Mouse (Mus musculus) stomach, embryonic 15.5 days (tissue): ENCODE results near the gene Zdhhc12. TPM values are rescaled to one million over a fixed set of nuclear protein-coding genes. Genes with fewer than 3 reads are reported as not detected.
A peak's percentile ranks its signal among the peaks of the same experiment; 100 is the strongest.
"Not testable (repeated sequence)": the region's sequence is repeated elsewhere in the genome, so short reads cannot be mapped to it uniquely, and the experiment has no call there.

Experiments used
- ATAC-seq: fragments of 200-750 bp; cut with Nextera tagmentation; 2 replicates; pipeline ENCODE4 v1.8.0; 2017; ENCODE audit warnings: low read depth, moderate number of reproducible peaks, moderate TSS enrichment; ENCODE audit not compliant: insufficient read depth, low FRiP score
- H3K27ac ChIP-seq: fragments of 300-500 bp; sonication (generic); 2 replicates; pipeline ENCODE4 v1.5.1; 2015; ENCODE audit warnings: mild to moderate bottlenecking, inconsistent platforms
- H3K27me3 ChIP-seq: fragments of 300-500 bp; sonication (generic); replicated peaks from 2 replicates; pipeline ENCODE4 v1.6.1; 2015; ENCODE audit warnings: inconsistent platforms
- H3K36me3 ChIP-seq: fragments of 300-500 bp; sonication (generic); 2 replicates; pipeline ENCODE4 v1.6.1; 2015; ENCODE audit warnings: inconsistent platforms
- H3K4me1 ChIP-seq: fragments of 300-500 bp; sonication (generic); 2 replicates; pipeline ENCODE4 v1.6.1; 2015; ENCODE audit warnings: inconsistent platforms
- H3K4me2 ChIP-seq: fragments of 300-500 bp; sonication (generic); 2 replicates; pipeline ENCODE4 v1.6.1; 2015; ENCODE audit warnings: mild to moderate bottlenecking, inconsistent platforms
- H3K4me3 ChIP-seq: fragments of 300-500 bp; sonication (generic); replicated peaks from 2 replicates; pipeline ENCODE4 v1.5.1; 2015; ENCODE audit warnings: inconsistent platforms
- H3K9ac ChIP-seq: fragments of 300-500 bp; sonication (generic); 2 replicates; pipeline ENCODE4 v1.6.1; 2015; ENCODE audit warnings: inconsistent platforms
- H3K9me3 ChIP-seq: fragments of 300-500 bp; sonication (generic); 2 replicates; pipeline ENCODE4 v1.6.1; 2016; ENCODE audit warnings: inconsistent platforms
- WGBS: fragments of 180-500 bp; shearing (Covaris S2); methylation state at CpG from one replicate; pipeline ENCODE4 v1.1.7; 2015; 5-methylcytosine and 5-hydroxymethylcytosine counted together
- polyA plus RNA-seq: library from polyadenylated mRNA; unstranded; fragments of >200 nt; fragmentation: Nextera tagmentation; extraction: Ambion mirVana; gene quantifications from 2 replicates; pipeline ENCODE4 v1.2.1, GENCODE M21; 2015

The Zdhhc12 gene
- 46.5 and 47.1 TPM in 2 replicates for polyA plus RNA-seq

DNA sequence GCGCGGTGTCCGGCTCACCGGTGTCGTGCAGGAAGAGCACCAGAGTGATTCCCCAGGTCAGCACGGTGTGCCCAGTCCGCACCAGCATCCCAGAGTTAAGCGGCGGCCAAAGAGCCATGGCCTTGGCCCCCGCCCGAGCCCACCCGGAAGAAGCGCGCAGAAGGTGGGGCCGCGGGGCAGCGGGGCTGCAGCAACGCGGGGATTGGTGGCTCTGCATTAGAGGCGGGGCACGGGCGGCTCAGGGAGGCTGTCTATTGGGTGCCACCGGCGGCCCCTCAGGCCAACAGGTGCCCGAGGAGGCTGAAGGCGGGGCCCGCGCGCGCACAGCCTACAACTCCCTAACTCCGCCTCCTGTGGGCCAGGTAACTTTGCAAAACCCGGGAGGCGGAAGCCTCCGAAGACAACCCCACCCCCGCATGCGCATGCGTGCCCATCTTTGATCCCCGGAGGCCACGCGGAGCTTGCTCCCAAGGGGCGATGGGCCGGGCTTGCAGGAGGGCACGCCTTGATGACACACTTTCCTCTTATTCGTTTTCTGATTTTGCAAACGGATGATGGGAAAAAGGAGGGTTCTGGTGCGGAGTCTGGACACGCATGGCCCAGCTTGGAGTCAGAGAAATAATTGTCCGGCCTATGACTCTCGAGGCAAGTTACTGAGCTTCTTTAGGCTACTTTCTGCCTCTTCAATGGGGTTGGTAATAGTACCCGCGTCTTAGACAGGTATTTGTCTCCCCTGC, at the start of gene Zdhhc12:
Gene Zdhhc12 (minus strand): TSS at position 178 of the 737 bp plus-strand sequence.
- WGBS = 0% methylated on average over 51 of the region's 51 CpGs
- Histone ChIP-seq H3K4me3 (peak within 1 kb of the TSS; percentile 61), H3K4me2 (peak within 1 kb of the TSS; percentile 89), H3K27ac (peak within 1 kb of the TSS; percentile 86), H3K27me3 (no peaks in the 10 kb centered on the region), H3K36me3 (peaks cover 13% of the 10 kb centered on the region), H3K4me1 (peaks cover 23% of the 10 kb centered on the region), H3K9ac (peak within 1 kb of the TSS; percentile 57), H3K9me3 (no peaks in the 10 kb centered on the region)
- ATAC-seq = peak; percentile 99

DNA sequence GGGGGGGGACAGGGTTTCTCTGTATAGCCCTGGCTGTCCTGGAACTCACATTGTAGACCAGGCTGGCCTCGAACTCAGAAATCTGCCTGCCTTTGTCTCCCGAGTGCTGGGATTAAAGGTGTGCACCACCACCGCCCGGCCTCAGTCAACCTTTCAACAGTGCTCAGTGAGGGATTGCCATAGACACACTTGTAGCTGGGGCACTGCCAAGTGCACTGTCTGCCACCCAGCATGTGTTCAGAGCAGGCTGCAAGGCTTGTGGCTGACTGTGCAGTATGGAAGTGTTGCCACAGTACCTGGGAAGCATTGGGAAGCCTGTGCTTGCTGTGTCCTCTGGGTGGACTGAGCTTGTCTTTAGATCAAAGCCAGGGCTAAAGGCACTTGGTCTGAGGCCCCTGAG, 46.6 kb upstream of the Zdhhc12 start:
- H3K27me3 ChIP-seq, H3K4me2 ChIP-seq, H3K4me3 ChIP-seq, H3K9ac ChIP-seq, H3K9me3 ChIP-seq, H3K4me1 ChIP-seq, H3K27ac ChIP-seq, ATAC-seq: not testable (repeated sequence)
- 79% methylated on average over 4 of the region's 4 CpGs for WGBS
- peaks cover 36% of the 10 kb centered on the region for H3K36me3 ChIP-seq

DNA sequence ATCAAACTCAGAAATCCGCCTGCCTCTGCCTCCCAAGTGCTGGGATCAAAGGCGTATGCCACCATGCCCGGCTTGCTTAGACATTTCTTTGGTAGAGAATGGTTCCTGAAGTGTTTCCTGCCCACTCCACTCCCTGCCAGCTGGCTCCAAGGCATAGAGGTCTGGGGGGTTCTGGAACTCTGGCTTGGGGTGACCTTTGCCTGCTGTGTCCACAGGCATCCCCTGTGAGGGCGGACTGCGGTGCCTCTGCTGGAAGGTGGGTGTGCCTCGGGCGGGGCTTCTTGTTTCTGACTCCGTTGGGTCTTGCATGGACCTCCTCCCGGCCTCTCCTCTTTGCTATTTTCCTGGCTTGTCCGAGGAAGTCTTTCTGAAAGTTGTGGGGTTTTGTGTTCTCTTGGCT, 43.0 kb upstream of the Zdhhc12 start:
- H3K4me1 ChIP-seq = peaks cover 18% of the 10 kb centered on the region
- ATAC-seq = no peak
- no peaks in the 10 kb centered on the region for H3K27me3 ChIP-seq
- no peak overlapping the region for H3K4me2 ChIP-seq
- 81% methylated on average over 10 of the region's 10 CpGs for WGBS
- no peak overlapping the region for H3K4me3 ChIP-seq
- H3K9ac ChIP-seq = no peak overlapping the region
- H3K9me3 ChIP-seq = no peaks in the 10 kb centered on the region
- peaks cover 17% of the 10 kb centered on the region; the same call in 1 of the 2 replicates for H3K36me3 ChIP-seq
- H3K27ac ChIP-seq = no peak overlapping the region

DNA sequence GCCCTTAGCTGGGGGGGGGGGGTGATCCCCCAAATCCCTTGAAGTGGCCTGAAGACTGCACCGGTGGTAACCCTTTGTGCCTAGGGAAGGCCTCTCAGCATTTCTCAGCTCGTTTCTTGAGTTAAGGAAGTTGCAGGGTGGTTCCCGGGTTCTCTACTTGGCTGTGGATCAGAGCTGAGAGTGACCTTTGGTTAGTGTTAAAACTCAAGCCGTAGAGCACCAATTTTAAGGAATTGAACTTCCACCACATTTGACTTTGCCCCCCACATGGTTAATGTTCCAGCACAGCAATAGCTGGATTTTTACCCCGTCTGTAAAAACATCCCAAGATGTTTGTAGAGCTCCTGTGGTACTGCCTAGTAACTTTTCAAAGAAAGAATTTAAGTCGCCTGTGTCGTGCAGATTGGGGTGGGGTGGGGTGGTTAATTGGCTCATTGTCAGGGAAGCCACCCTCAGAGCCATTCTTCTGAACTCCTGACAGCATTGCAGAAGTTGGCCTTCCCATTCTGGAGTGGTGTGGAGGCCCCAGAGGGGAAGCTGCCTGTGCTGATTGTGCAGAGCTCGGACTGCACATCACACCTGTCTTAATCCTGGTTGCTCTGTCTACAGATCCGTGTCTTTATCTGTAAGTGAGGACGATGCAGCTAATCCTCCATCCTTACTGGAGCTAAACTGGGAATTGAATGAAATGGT, 41.6 kb upstream of the Zdhhc12 start:
- Histone ChIP-seq H3K36me3 (peaks cover 8% of the 10 kb centered on the region; the same call in 1 of the 2 replicates), H3K9ac (peak overlapping the region; percentile 87; the same call in 1 of the 2 replicates), H3K4me1 (peaks cover 18% of the 10 kb centered on the region), H3K9me3 (no peaks in the 10 kb centered on the region), H3K4me3 (peak overlapping the region; percentile 96), H3K27ac (peak overlapping the region; percentile 80; the same call in 1 of the 2 replicates), H3K4me2 (peak overlapping the region; percentile 87), H3K27me3 (no peaks in the 10 kb centered on the region)
- ATAC-seq = no peak
- WGBS = 64% methylated on average over 10 of the region's 10 CpGs

DNA sequence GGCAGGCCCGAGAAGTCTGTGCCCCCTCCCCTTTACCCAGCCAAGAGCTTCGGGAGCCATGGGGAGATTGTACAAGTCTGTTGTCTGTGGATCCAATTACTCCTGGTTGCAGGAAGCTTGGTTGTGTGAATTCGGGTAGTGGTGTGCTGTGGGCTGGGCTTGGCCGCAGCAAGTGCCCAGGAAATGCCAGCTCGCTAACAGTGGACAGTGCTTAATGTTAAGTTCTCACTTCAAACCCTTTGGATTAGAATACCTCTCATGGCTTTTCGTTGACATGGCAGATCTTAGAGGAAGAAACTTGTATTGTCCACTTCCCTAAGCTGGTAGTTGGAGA, 40.9 kb upstream of the Zdhhc12 start:
- WGBS = 20% methylated on average over 6 of the region's 6 CpGs
- Histone ChIP-seq H3K27me3 (no peaks in the 10 kb centered on the region), H3K36me3 (peaks cover 7% of the 10 kb centered on the region; the same call in 1 of the 2 replicates), H3K4me3 (peak overlapping the region; percentile 96), H3K27ac (peak overlapping the region; percentile 80), H3K9me3 (no peaks in the 10 kb centered on the region), H3K4me1 (peaks cover 18% of the 10 kb centered on the region), H3K9ac (peak overlapping the region; percentile 87), H3K4me2 (peak overlapping the region; percentile 87)
- no peak for ATAC-seq

DNA sequence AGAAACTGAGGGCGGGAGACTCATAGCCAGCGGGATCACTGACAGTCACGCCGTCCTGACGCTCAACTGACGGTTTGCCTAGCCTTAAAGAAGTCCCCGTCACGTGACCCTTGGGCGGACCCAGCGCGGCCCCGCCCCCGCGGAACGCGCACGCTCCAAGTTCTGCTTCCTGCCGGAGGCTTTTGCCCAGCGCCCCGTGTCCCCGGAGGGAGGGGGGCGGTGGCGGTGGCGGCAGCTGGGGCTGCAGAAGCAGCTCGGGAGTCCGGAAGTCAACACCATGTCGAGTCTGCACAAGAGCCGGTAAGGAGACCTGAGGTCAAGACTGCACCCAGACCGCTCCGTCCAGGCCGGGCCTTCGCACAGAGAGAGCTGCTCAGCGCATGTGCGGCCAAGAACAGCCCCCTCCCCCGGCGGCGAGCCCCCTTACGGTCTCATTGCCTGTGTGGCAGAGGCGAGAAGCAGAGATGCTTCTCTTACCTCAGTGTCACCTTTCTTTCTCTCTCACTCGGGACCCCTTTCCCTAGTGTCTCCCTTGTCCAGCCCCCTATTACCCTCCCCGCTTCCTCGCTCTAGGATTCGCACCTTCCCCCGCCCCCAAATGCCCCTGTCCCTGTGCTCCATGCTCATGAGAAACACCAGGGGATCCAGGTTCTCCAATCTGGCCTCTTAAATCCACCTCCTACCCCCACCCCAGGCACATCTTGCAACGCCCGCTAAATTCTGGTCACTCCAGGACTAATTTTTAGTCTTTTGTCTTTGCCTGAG, 40.3 kb upstream of the Zdhhc12 start, which contains the start of gene Tbc1d13:
Gene Tbc1d13 (plus strand): TSS at position 134 of the 765 bp plus-strand sequence.
- Histone ChIP-seq H3K36me3 (peaks cover 7% of the 10 kb centered on the region; the same call in 1 of the 2 replicates), H3K9me3 (no peaks in the 10 kb centered on the region), H3K9ac (peak within 1 kb of the TSS; percentile 87), H3K27me3 (no peaks in the 10 kb centered on the region), H3K4me1 (peaks cover 18% of the 10 kb centered on the region), H3K4me2 (peak within 1 kb of the TSS; percentile 87), H3K27ac (peak within 1 kb of the TSS; percentile 80), H3K4me3 (peak within 1 kb of the TSS; percentile 96)
- ATAC-seq = peak; percentile 92
- under 1% methylated on average over 44 of the region's 46 CpGs for WGBS

DNA sequence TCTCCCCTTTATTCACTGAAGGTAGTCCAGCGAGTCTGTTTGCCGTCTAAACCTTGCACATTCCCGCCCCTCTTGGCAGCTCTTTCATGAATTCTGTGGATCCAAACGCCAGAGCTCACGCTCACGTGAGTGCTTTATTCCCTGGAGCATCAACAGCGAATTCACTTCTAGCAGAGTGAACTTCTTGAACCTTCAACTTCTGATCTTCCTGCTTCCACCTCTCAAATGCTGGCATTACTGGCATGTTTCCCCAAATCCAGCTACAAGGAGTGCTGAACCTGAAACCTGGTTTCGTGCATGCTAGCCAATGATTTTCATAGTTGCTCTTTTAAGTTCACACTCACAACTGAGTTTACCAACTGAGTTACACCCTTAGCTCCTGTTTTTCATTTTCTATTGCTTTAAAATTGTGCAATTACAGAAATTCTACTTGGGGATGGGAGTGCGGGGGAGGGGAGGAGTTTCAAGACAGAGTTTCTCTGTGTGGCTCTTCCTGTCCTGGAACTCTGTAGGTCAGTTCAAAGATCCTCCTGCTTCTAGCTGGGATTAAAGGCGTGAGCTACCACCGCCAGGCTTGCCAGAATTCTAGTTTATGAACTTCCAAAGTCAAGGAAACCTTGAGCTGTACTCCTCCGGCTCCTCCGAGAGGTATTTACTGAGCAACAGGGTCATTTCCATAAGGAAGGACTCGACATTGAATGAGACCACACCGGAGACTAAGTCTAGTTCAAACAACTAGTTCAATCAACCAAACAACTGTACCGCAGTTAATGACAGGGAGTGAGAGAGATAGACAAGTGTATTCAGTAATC, 39.6 kb upstream of the Zdhhc12 start:
- H3K4me2 ChIP-seq = peak overlapping the region; percentile 87
- ATAC-seq = peak; percentile 47
- H3K9ac ChIP-seq = no peak overlapping the region
- peaks cover 18% of the 10 kb centered on the region for H3K4me1 ChIP-seq
- H3K4me3 ChIP-seq = peak overlapping the region; percentile 96
- peak overlapping the region; percentile 80 for H3K27ac ChIP-seq
- H3K36me3 ChIP-seq = peaks cover 7% of the 10 kb centered on the region; the same call in 1 of the 2 replicates
- no peaks in the 10 kb centered on the region for H3K27me3 ChIP-seq
- no peaks in the 10 kb centered on the region for H3K9me3 ChIP-seq
- 14% methylated on average over 16 of the region's 16 CpGs for WGBS

DNA sequence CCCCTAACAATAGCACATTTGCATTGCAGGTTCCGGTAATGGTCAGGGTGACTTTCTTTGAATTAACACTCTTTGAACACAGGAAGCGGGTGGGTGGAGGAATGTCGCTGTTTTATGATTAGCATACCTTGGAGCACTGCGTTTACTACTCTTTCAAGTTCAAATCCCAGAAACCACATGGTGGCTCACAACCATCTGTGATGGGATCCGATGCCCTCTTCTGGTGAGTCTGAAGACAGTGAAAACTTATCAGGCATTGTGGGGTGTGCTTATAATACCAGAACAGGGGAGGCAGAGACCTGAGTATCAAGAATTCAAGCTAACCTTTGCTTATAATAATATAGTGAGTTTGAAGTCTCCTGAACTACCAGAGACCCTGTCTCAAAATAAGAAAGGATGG, 37.8 kb upstream of the Zdhhc12 start:
- H3K27ac ChIP-seq, H3K27me3 ChIP-seq, H3K4me3 ChIP-seq, H3K36me3 ChIP-seq, H3K9ac ChIP-seq, ATAC-seq, H3K4me2 ChIP-seq, H3K9me3 ChIP-seq: not testable (repeated sequence)
- peaks cover 18% of the 10 kb centered on the region for H3K4me1 ChIP-seq
- 59% methylated on average over 5 of the region's 5 CpGs for WGBS

DNA sequence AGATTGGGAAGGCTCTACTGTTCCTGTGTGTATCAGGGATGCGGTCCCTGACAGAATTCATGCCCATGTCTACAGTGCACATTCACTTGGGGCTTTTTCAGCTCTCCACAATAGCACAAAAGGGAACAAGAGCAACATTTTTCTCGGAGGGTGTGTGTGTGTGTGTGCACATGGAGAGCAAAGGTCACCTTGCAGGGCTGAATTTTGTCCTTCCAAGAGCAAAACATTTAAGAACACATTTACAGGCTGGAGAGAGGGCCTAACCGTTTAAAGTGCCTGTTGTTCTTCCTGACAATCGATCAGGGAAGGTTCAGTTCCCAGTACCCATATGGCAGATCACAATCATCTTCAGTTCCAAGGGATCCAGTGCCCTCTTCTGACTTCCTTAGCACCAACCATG, 36.7 kb upstream of the Zdhhc12 start:
- Histone ChIP-seq H3K4me2 (no peak overlapping the region), H3K4me1 (peaks cover 16% of the 10 kb centered on the region), H3K9me3 (no peaks in the 10 kb centered on the region), H3K36me3 (no peaks in the 10 kb centered on the region), H3K9ac (no peak overlapping the region), H3K27ac (no peak overlapping the region), H3K4me3 (no peak overlapping the region), H3K27me3 (no peaks in the 10 kb centered on the region)
- 75% methylated on average over 4 of the region's 4 CpGs for WGBS
- no peak for ATAC-seq

DNA sequence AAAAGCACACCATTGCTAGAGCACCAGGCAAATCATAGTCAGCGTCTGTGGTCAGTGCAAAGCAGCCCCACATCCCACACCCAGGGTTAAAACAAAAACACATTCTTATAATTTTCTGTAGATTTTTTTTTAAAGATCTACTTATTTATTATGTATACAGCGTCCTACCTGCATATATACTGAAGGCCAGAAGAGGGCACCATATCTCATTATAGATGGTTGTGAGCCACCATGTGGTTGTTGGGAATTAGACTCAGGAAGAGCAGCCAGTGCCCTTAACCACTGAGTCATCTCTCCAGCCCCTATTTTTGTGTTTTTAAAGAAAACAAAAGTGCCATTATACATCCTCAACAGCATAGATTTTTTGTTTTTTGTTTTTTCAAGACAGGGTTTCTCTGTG, 35.3 kb upstream of the Zdhhc12 start:
- no peak overlapping the region for H3K4me2 ChIP-seq
- no peaks in the 10 kb centered on the region for H3K36me3 ChIP-seq
- no peak overlapping the region for H3K9ac ChIP-seq
- H3K9me3 ChIP-seq = no peaks in the 10 kb centered on the region
- peaks cover 6% of the 10 kb centered on the region for H3K4me1 ChIP-seq
- H3K4me3 ChIP-seq = no peak overlapping the region
- H3K27ac ChIP-seq = no peak overlapping the region
- ATAC-seq = no peak
- 29% methylated on average over 2 of the region's 2 CpGs for WGBS
- H3K27me3 ChIP-seq = no peaks in the 10 kb centered on the region
